Mouse (Mus musculus) neural tube, embryonic 10.5 days (tissue): ENCODE measurements around the gene Rnf40.

Source experiments
- DNase-seq: peaks from one replicate; pipeline ENCODE4 v3.0.0-alpha.2; 2017; ENCODE audit warnings: low spot score; ENCODE audit errors: extremely low spot score

Gene Rnf40

GRCm38 (mm10) chr7:127648516-127649201 is 60.1 kb downstream of the Rnf40 start:
- no peak for DNase-seq

- no peak for DNase-seq
Observed at GRCm38 (mm10) chr7:127649206-127649605, 60.6 kb downstream of the Rnf40 start.

DNA sequence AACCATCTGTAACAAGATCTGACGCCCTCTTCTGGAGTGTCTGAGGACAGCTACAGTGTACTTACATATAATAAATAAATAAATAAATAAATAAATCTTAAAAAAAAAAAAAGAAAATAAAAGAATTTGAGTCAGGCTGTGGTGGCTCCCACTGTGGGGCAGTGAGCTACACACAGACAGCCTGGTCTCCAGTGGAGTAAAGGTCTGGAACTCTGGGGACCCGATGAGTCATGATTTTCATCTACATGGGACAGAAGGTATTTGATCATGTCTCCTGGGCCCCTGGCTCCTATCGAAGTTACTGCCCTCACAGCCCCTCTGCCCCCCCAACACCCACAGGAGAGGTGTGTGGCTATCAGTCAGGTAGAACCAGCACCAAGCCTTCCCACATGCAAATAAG is 63.1 kb downstream of the Rnf40 start:
- no peak for DNase-seq

DNA sequence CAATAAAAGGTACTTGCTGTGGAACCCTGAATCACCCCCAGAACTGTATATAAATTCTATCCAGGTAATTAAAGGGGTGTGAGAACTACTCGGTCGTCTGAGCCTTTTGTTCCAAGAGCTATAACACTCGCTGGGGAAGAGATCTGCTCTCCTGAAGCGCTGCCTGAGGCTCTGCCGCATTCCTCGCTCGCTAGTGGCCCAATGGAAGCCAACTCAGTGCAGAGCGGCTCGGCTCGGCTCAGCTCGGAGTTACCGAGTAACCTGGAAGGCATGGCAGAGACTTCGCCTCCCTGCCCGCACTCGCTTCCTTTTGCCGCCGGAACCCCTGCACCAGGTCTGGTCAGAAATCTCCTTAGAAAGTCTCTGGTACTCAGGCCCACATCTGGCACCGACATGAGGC is 63.5 kb downstream of the Rnf40 start:
- peak; percentile 38 for DNase-seq

- DNase-seq = no peak
Observed at GRCm38 (mm10) chr7:127654318-127654717, 65.8 kb downstream of the Rnf40 start.
